Mouse (Mus musculus) retina, adult 2 months (tissue): ENCODE data around the gene Pgpep1.
A peak's percentile ranks its signal among the peaks of the same experiment; 100 is the strongest.

Experiments used
- DNase-seq: peaks from one replicate; pipeline ENCODE4 v3.0.0-alpha.2; 2012; ENCODE audit warnings: low read depth, low spot score

Pgpep1 gene

GRCm38 (mm10) chr8:70691230-70691629 is 31.0 kb upstream of the Pgpep1 start:
- no peak for DNase-seq

GRCm38 (mm10) chr8:70689892-70690390 is 29.8 kb upstream of the Pgpep1 start:
- DNase-seq, result no peak

GRCm38 (mm10) chr8:70688136-70688535 is 27.9 kb upstream of the Pgpep1 start:
- DNase-seq, result no peak

DNA sequence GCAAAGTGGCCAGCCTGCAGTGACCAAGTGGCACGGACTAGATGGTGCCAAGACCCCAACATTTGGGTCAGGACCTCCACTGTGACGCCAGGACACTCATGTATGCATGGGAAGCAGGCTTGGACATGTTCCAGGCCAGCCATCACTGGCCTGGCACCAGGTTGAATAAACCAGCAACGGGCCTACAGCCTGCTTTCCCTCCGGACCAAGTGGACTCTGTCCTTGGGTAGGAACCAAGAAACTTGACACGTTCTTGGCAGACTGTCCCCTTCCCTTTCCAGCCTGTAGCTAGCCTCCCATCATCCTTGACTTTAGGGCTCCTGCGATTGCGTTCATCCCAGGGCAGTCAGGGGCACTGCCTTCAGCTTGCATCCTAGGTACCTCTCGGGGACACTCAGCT is 27.4 kb upstream of the Pgpep1 start:
- DNase-seq, result no peak

- no peak for DNase-seq
Measured at GRCm38 (mm10) chr8:70684291-70684690, 24.1 kb upstream of the Pgpep1 start.

- DNase-seq, result no peak
Measured at GRCm38 (mm10) chr8:70682692-70683091, 22.5 kb upstream of the Pgpep1 start.

- DNase-seq, result no peak
Measured at GRCm38 (mm10) chr8:70682193-70682592, 22.0 kb upstream of the Pgpep1 start.

- no peak for DNase-seq
Measured at GRCm38 (mm10) chr8:70681410-70681809, 21.2 kb upstream of the Pgpep1 start.

GRCm38 (mm10) chr8:70680039-70680438 is 19.9 kb upstream of the Pgpep1 start:
- DNase-seq, result no peak

DNA sequence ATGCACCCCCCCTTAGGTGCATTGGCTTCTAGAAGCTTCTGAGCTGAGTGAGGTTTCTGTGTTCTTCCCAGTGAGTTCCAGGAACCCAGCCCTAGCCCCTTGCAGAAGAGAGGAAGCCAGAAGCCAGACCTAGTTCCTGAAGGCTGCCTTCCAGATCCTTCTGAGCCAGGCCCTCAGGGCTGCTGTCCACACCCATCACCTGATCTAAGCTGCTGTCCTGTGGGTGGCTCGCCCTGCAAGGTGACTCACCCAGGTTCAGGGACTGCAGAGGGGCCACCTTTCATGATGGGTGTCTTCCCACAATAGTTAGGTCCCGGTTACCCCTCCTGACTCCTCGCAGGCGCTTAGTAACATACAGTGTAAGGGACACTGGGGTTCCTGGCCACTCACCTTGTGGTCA is 19.2 kb upstream of the Pgpep1 start:
- DNase-seq, result no peak

DNA sequence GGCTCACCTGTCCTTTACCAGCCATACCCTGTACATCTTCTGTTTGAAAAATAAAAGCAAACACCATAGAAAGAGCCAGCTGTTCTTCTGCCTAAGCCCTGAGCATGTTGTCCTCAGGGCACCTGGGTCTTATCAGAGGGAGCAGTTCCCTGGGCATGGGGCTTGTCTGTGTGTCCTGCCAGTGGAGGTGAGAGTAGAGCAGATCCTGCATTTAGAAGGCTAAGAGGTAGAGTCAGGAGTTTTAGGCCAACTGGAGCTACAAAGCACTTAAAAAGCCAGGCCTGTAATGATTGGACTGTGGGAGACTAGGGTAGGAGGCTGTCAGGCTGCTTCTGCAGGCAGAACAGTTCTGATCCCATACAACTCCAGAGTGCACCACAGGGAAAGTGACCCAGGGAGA is 18.5 kb upstream of the Pgpep1 start:
- no peak for DNase-seq

GRCm38 (mm10) chr8:70677451-70678080 is 17.4 kb upstream of the Pgpep1 start:
- DNase-seq, result no peak

GRCm38 (mm10) chr8:70675336-70675735 is 15.1 kb upstream of the Pgpep1 start:
- DNase-seq, result no peak

DNA sequence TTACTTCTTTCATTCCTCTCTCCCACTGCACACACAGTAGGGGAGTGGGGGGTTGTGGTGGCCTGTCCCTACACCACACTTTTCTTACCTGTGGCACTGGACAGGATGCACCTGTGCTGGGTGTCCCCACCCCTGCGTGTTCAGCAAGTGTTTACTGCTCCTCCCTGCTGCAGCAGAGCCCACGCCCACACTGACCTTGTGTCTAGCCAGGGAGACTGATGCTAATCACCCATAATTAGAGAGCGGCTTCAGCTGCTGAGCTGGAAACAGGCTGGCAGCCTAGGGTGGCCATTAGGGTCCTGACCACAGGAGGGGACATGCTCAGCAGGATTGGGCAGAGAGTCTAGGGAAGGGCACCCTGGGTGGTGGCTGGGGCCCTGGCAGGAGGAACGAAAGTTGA is 14.5 kb upstream of the Pgpep1 start:
- DNase-seq, result no peak

DNA sequence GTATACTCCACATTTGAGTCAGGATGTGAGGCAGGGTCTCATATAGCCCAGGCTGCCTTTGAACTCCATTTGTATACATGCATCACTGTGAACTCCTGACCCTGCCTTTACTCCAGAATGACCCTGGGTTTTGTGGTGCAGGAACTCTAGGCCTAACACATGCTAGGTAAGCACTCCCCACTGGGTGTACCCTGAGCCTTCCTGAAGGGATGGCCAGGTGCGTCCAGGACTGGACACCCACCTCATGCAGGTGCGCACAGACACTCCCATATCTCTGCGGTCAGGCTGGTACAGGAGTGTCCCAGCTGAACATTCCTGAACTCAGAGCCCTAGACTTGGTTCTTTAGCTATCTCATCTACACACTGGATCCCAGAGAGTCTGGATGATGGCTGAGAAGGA is 13.9 kb upstream of the Pgpep1 start:
- DNase-seq, result no peak

DNA sequence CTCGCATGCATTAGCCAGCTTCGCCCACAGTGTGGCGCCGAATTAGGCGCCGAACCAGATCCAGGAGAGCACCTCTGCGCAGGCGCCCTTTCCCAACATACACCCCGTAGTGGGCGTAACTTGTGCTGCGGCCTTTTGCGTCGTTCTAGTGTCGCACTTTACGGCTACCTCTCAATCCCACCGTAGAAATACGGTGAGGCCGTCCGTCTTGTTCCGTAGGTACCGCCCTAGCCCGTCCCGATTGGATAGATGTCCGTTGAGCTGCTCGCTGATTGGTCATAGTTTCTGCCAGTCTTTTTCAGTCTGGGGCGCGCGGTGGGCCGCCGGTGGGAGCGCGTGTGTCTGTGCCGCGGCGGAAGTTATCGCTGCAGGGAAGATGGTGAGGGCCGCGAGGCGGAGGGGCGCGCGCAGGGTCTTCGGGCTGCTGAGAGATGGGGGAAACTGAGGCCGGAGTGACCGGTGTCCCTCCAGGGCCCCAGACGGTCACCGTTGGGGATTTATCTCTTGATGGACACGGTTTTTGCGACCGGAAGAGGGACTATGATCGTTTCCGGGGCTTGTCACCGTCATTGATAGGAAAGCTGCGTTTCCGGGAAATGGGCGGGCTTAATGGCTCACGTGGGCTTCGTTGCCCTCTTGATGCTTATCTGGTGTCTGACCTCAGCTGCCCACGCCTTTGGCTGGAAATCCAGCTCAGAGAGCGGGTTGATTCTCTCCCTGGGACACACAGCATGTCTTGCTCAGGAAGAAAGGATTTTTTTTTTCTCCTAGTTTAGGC is 13.1 kb upstream of the Pgpep1 start, which contains the start of gene Lsm4:
TSS of gene Lsm4 (plus strand) at position 170 of the 778 bp plus-strand sequence.
- DNase-seq, result peak; percentile 99

DNA sequence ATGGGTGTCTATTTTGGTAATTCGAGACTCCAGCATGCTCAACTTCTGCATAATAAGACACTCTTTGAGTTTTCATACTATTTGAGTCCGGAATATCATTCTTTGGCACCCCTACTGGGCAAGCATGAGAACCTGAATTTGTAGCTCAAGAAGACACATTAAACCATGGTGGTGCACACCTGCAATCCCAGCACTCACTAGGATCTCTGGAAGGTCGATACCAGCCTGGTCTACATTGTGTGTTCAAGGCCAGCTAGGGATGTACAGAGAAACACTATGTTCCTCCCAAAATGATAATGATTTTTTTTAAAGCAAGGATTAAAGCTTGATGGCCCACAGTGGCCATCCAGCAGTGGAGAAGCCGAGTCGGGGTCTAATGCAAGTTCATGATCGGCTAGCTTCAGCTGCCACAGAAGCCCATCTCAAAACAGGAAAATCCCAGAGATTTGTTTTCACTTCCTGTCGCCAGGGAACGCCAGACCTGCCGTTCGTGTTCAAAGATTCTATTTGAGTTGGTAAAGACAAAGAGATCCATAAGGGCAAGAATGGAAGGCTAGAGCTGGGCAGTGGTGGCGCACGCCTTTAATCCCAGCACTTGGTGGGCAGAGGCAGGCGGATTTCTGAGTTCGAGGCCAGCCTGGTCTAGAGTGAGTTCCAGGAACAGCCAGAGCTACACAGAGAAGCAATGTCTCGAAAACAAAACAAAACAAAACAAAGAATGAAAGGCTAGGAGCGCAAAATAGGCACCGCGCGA is 12.3 kb upstream of the Pgpep1 start:
- DNase-seq, result no peak

DNA sequence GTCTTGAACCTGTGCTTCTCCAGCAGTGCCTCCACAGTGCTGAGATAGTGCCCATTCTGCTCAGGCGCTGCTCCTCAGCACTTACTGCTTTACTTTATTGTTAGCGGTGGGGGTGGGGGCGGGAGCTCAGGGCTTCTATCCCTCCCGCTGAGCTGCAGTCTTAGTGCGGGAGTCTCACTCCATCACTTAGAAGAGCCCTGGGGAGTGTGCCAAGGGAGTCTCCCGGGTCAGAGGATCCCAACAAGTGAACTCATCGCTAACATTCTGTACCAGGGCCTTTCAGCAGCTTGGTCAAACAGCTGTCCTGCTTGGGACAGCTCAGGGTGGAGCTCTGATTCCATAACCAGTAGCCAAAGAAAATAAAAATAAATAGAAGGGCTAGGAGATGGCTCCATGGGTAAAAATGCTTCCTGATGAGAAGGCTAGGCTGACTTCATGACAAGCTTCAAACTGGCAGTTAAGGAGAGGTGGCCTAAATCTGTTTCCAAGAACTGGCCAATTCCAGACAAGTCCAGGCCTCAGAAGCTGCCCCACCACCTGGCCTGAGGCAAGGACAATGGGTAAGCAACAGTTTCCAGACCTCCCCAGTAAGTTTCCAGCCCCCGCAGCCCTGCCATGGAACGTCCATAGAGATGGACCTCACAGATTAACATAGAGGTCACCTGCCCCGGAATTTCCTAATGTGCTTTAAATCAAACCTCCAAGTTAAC is 11.6 kb upstream of the Pgpep1 start:
- no peak for DNase-seq

- no peak for DNase-seq
Measured at GRCm38 (mm10) chr8:70667071-70667470, 6.9 kb upstream of the Pgpep1 start.

DNA sequence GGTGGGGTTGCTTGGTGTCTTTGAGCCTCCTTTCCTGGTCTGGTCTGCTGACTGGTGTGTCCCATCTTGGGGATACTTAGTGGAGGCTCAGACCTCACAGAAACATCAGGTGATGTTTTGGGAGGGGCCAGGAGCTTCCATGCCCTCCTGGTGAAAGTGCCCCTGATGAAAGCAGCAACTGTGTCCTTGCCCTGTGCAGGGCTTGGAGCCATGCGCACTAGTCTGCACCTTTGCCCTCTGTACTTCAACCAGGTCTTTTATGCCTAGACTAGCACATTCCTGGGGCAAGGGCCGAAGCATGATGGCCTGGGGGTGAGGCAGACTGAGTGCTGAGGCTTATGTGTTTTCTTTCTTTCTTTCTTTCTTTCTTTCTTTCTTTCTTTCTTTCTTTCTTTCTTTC is 5.4 kb upstream of the Pgpep1 start:
- DNase-seq, result no peak

DNA sequence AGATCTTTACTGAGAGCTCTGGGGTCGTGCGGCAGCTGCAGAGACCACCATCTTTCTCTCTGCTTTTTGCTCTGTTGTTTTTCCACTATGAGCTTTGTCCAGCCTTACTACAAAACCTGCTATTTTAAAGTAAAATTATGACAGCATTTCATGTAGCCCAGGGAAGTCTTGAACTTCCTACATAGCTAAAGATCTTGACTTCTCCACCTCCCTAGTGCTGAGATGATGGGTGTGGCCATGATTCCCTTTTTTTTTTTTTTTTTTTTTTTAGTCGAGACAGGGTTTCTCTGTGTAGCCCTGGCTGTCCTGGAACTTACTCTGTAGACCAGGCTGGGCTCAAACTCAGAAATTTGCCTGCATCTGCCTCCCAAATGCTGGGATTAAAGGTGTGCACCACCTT is 4.4 kb upstream of the Pgpep1 start:
- no peak for DNase-seq

GRCm38 (mm10) chr8:70663691-70664090 is 3.5 kb upstream of the Pgpep1 start:
- no peak for DNase-seq
